Mouse (Mus musculus) stomach, postnatal 0 days (tissue): ENCODE measurements around the gene Psmd11. TPM values are rescaled to one million over a fixed set of nuclear protein-coding genes. Genes with fewer than 3 reads are reported as not detected.

Experiments used
- ATAC-seq: fragments of 200-750 bp; cut with Nextera tagmentation; 2 replicates; pipeline ENCODE4 v1.8.0; 2017; ENCODE audit not compliant: low FRiP score, low TSS enrichment
- DNase-seq: peaks from one replicate; pipeline ENCODE4 v3.0.0-alpha.2; 2016; ENCODE audit warnings: low spot score
- H3K27ac ChIP-seq: fragments of 300-500 bp; sonication (generic); replicated peaks from 2 replicates; pipeline ENCODE4 v1.5.1; 2014; ENCODE audit warnings: mild to moderate bottlenecking, control low read depth
- H3K27me3 ChIP-seq: fragments of 300-500 bp; sonication (generic); 2 replicates; pipeline ENCODE4 v1.6.1; 2014; ENCODE audit warnings: low read length; ENCODE audit not compliant: control insufficient read depth, insufficient read depth
- H3K36me3 ChIP-seq: fragments of 300-500 bp; sonication (generic); 2 replicates; pipeline ENCODE4 v1.6.1; 2014; ENCODE audit warnings: low read length, mixed read lengths; ENCODE audit not compliant: control insufficient read depth, insufficient read depth
- H3K4me1 ChIP-seq: fragments of 300-500 bp; sonication (generic); replicated peaks from 2 replicates; pipeline ENCODE4 v1.6.1; 2014; ENCODE audit warnings: antibody characterized with exemption; ENCODE audit not compliant: control insufficient read depth, insufficient read depth
- H3K4me2 ChIP-seq: fragments of 300-500 bp; sonication (generic); replicated peaks from 2 replicates; pipeline ENCODE4 v1.6.1; 2014; ENCODE audit warnings: low read depth, mild to moderate bottlenecking, control low read depth, moderate library complexity
- H3K4me3 ChIP-seq: fragments of 300-500 bp; sonication (generic); 2 replicates; pipeline ENCODE4 v1.5.1; 2014; ENCODE audit warnings: low read depth, low read length, control low read depth
- H3K9ac ChIP-seq: fragments of 300-500 bp; sonication (generic); 2 replicates; pipeline ENCODE4 v1.6.1; 2014; ENCODE audit warnings: mild to moderate bottlenecking, low read length, control low read depth, mixed read lengths
- H3K9me3 ChIP-seq: fragments of 300-500 bp; sonication (generic); 2 replicates; pipeline ENCODE4 v1.6.1; 2016; ENCODE audit warnings: low read length; ENCODE audit not compliant: control insufficient read depth
- CTCF ChIP-seq: IDR thresholded peaks from 2 replicates; pipeline ENCODE4 v1.5.1; 2016; ENCODE audit warnings: antibody characterized with exemption, low read depth, mild to moderate bottlenecking, moderate library complexity
- EP300 ChIP-seq: optimal IDR thresholded peaks from 2 replicates; pipeline ENCODE3; 2016; ENCODE audit warnings: antibody characterized with exemption
- WGBS: fragments of 180-500 bp; shearing (Covaris S2); extraction: QIAGEN DNeasy Blood & Tissue Kit; methylation state at CpG from one replicate; pipeline ENCODE4 v1.1.7; 2014; 5-methylcytosine and 5-hydroxymethylcytosine counted together
- polyA plus RNA-seq: library from polyadenylated mRNA; unstranded; fragments of >200 nt; fragmentation: Nextera tagmentation; extraction: Ambion mirVana; gene quantifications from 2 replicates; pipeline ENCODE4 v1.2.1, GENCODE M21; 2015

The Psmd11 gene
- polyA plus RNA-seq, 1 experiment from 2014 or later, result 189 TPM

- H3K4me3 ChIP-seq, result no peak overlapping the region
- no peak overlapping the region for H3K27ac ChIP-seq
- no peak for ATAC-seq
- no peaks in the 10 kb centered on the region for H3K27me3 ChIP-seq
- WGBS, result 76% methylated on average over 10 of the region's 10 CpGs
- no peak overlapping the region for H3K9ac ChIP-seq
- DNase-seq, result no peak
- H3K9me3 ChIP-seq, result no peaks in the 10 kb centered on the region
- no peaks in the 10 kb centered on the region for H3K36me3 ChIP-seq
- no peaks in the 10 kb centered on the region; the same call in 1 of the 2 replicates for H3K4me1 ChIP-seq
- TF ChIP-seq EP300 (no peak), CTCF (no peak)
- H3K4me2 ChIP-seq, result no peak overlapping the region
Observed at GRCm38 (mm10) chr11:80497225-80497919, 69.0 kb downstream of the Psmd11 start.

GRCm38 (mm10) chr11:80498328-80499070 lies 70.1 kb downstream of the Psmd11 start:
- WGBS, result 63% methylated on average over 11 of the region's 11 CpGs
- no peaks in the 10 kb centered on the region for H3K9me3 ChIP-seq
- H3K27ac ChIP-seq, result no peak overlapping the region
- DNase-seq, result no peak
- no peak for ATAC-seq
- no peaks in the 10 kb centered on the region for H3K27me3 ChIP-seq
- no peak overlapping the region for H3K9ac ChIP-seq
- H3K36me3 ChIP-seq, result no peaks in the 10 kb centered on the region
- TF ChIP-seq CTCF, result no peak
- no peak for TF ChIP-seq EP300
- H3K4me1 ChIP-seq, result no peaks in the 10 kb centered on the region; the same call in 1 of the 2 replicates
- H3K4me3 ChIP-seq, result no peak overlapping the region
- H3K4me2 ChIP-seq, result no peak overlapping the region

GRCm38 (mm10) chr11:80499550-80499952 lies 71.1 kb downstream of the Psmd11 start:
- H3K4me2 ChIP-seq, result no peak overlapping the region
- no peak for ATAC-seq
- no peaks in the 10 kb centered on the region for H3K36me3 ChIP-seq
- no peak for DNase-seq
- H3K27me3 ChIP-seq, result no peaks in the 10 kb centered on the region
- H3K4me1 ChIP-seq, result no peaks in the 10 kb centered on the region; the same call in 1 of the 2 replicates
- no peak overlapping the region for H3K27ac ChIP-seq
- H3K9ac ChIP-seq, result no peak overlapping the region
- no peak for TF ChIP-seq CTCF
- no peak for TF ChIP-seq EP300
- H3K9me3 ChIP-seq, result no peaks in the 10 kb centered on the region
- H3K4me3 ChIP-seq, result no peak overlapping the region
- 70% methylated on average over 4 of the region's 4 CpGs for WGBS

- Histone ChIP-seq H3K4me3 (no peak overlapping the region), H3K27me3 (no peaks in the 10 kb centered on the region), H3K4me2 (no peak overlapping the region), H3K36me3 (no peaks in the 10 kb centered on the region), H3K9ac (no peak overlapping the region), H3K27ac (no peak overlapping the region), H3K4me1 (no peaks in the 10 kb centered on the region; the same call in 1 of the 2 replicates), H3K9me3 (no peaks in the 10 kb centered on the region)
- ATAC-seq, result no peak
- 84% methylated on average over 6 of the region's 6 CpGs for WGBS
- TF ChIP-seq EP300 (no peak), CTCF (no peak)
- no peak for DNase-seq
Observed at GRCm38 (mm10) chr11:80503281-80503680, 74.9 kb downstream of the Psmd11 start.

- no peak for ATAC-seq
Observed at GRCm38 (mm10) chr11:80503726-80504452, 75.5 kb downstream of the Psmd11 start.

More at GRCm38 (mm10) chr11:80503726-80504452, 75.5 kb downstream of the Psmd11 start:
- TF ChIP-seq EP300 (no peak), CTCF (no peak)
- Histone ChIP-seq H3K9me3 (no peaks in the 10 kb centered on the region), H3K4me3 (no peak overlapping the region), H3K27ac (no peak overlapping the region), H3K27me3 (no peaks in the 10 kb centered on the region), H3K9ac (no peak overlapping the region), H3K4me1 (no peaks in the 10 kb centered on the region; the same call in 1 of the 2 replicates), H3K4me2 (no peak overlapping the region), H3K36me3 (no peaks in the 10 kb centered on the region)
- 50% methylated on average over 13 of the region's 13 CpGs for WGBS
- no peak for DNase-seq
